Mouse (Mus musculus): Measurements from ENCODE around the gene Shisa8. TPM values are rescaled to one million over a fixed set of nuclear protein-coding genes. Genes with fewer than 3 reads are reported as not detected.

Shisa8 gene
- polyA plus RNA-seq, 1 experiment from 2014 or later, result 0.13 TPM

DNA sequence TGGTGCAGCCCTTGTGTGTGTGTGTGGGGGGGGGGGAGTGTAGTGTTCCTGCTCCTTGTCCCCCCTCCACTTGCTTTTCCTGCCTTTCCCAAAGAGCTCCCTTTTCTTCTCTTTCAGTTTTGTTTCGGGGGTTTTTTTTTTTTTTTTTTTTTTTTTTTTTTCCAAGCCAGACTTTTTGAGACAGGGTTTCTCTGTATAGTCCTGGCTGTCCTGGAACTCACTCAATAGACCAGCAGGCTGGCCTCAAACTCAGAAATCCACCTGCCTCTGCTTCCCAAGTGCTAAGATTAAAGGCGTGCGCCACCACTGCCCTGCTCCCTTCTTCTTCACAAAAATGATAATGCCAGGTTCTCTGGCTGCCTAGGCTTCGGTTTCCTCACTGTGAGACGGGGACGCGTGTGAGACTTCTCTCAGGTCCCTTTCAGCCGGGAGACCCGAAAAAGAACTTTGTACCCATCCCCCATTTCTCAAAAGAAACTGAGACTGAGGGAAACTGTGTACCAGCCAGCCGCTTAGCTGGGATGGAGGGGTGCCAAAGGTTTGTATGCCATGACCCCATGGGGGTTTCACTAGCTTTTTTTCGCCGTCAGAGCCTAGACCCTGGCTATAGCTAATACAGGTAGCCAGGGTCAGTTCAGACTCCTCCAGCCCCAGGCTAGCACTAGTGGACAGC is 7.5 kb upstream of the Shisa8 start:
- Histone ChIP-seq H3K4me1 (ENCODE audit: insufficient read depth) (peaks cover 10% of the 10 kb centered on the region), H3K4me3 (ENCODE audit: low read depth, low read length) (no peak overlapping the region), H3K27ac (ENCODE audit: low read depth) (no peak overlapping the region), H3K9ac (replicated peaks) (no peak overlapping the region), H3K36me3 (replicated peaks; ENCODE audit: insufficient read depth, low read length) (no peaks in the 10 kb centered on the region), H3K4me2 (ENCODE audit: low read depth, low read length) (no peak overlapping the region), H3K27me3 (ENCODE audit: insufficient read depth, low read length) (peaks cover 44% of the 10 kb centered on the region), H3K9me3 (ENCODE audit: low read length) (no peaks in the 10 kb centered on the region)
- WGBS (ENCODE audit: insufficient replicate concordance), result 71% methylated on average over 11 of the region's 12 CpGs
- TF ChIP-seq CTCF (IDR thresholded peaks at IDR 0.05; ENCODE audit: low read depth) (no peak), EP300 (IDR thresholded peaks at IDR 0.05; ENCODE audit: low read depth) (no peak)
- DNase-seq (no peak), ATAC-seq (no peak)

- ATAC-seq (peak; percentile 31; the same call in 1 of the 2 replicates), DNase-seq (peak; percentile 52)
- Histone ChIP-seq H3K27ac (ENCODE audit: low read depth) (no peak overlapping the region; the same call in 1 of the 2 replicates), H3K4me1 (ENCODE audit: insufficient read depth) (peaks cover 1% of the 10 kb centered on the region), H3K27me3 (ENCODE audit: insufficient read depth, low read length) (peaks cover 42% of the 10 kb centered on the region), H3K9ac (replicated peaks) (no peak overlapping the region), H3K36me3 (replicated peaks; ENCODE audit: insufficient read depth, low read length) (no peaks in the 10 kb centered on the region), H3K4me2 (ENCODE audit: low read depth, low read length) (peak overlapping the region; percentile 10; the same call in 1 of the 2 replicates), H3K4me3 (ENCODE audit: low read depth, low read length) (no peak overlapping the region), H3K9me3 (ENCODE audit: low read length) (no peaks in the 10 kb centered on the region)
- no peak for TF ChIP-seq EP300 (IDR thresholded peaks at IDR 0.05; ENCODE audit: low read depth)
- no peak for TF ChIP-seq CTCF (IDR thresholded peaks at IDR 0.05; ENCODE audit: low read depth)
- 30% methylated on average over 26 of the region's 26 CpGs for WGBS (ENCODE audit: insufficient replicate concordance)
Observed at GRCm38 (mm10) chr15:82218778-82219666, 6.4 kb upstream of the Shisa8 start.

DNA sequence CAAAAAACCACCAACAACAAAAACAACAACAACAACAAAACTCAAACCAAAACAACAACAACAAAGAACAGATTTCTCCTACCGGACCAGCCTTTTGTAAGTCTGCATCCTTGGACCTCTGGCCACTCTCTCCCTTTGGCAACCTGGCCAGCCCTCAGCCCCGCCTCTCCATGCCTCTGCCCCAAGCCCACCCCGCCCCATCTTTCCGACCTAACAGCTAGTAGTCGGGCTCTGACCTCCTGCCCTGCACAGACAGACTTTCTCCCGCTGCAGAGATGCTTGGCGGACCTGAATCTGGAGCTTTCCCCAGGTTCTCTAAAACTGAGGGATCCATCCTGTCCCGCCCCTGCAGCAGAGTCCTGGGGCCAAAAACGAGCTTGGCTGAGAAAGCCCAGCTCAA is 5.4 kb upstream of the Shisa8 start:
- no peak for TF ChIP-seq CTCF (IDR thresholded peaks at IDR 0.05; ENCODE audit: low read depth)
- no peak for TF ChIP-seq EP300 (IDR thresholded peaks at IDR 0.05; ENCODE audit: low read depth)
- H3K9ac ChIP-seq (replicated peaks), result no peak overlapping the region

DNA sequence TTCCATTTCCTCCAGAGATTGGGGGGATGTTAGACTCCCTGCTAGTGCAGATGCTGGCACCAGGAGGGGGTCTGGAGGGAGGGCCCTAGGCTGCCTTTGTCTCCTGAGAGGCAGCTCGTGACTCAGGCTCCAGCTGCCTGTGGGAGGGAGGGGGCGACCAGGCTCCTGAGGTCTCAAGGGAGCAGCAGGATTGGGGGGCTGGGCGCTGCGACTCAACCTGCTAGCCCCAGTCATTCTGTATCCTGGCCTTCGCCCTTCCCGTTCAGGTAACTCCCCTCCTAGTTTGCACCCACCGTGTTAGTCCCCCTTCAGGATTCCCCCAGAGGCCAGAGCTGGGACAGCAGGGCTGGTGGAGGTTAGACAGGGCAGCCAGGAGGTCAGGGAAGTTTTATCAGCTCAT is 4.4 kb upstream of the Shisa8 start:
- 26% methylated on average over 7 of the region's 7 CpGs for WGBS (ENCODE audit: insufficient replicate concordance)
- ATAC-seq, result no peak
- no peaks in the 10 kb centered on the region for H3K36me3 ChIP-seq (replicated peaks; ENCODE audit: insufficient read depth, low read length)
- H3K4me1 ChIP-seq (ENCODE audit: insufficient read depth), result peaks cover 4% of the 10 kb centered on the region
- no peak overlapping the region for H3K9ac ChIP-seq (replicated peaks)
- peaks cover 46% of the 10 kb centered on the region for H3K27me3 ChIP-seq (ENCODE audit: insufficient read depth, low read length)
- no peaks in the 10 kb centered on the region for H3K9me3 ChIP-seq (ENCODE audit: low read length)
- no peak for DNase-seq
- no peak overlapping the region for H3K4me2 ChIP-seq (ENCODE audit: low read depth, low read length)
- TF ChIP-seq CTCF (IDR thresholded peaks at IDR 0.05; ENCODE audit: low read depth), result peak; percentile 19; the same call in 1 of the 2 replicates
- TF ChIP-seq EP300 (IDR thresholded peaks at IDR 0.05; ENCODE audit: low read depth), result no peak
- H3K4me3 ChIP-seq (ENCODE audit: low read depth, low read length), result no peak overlapping the region
- no peak overlapping the region for H3K27ac ChIP-seq (ENCODE audit: low read depth)

More for the DNA sequence above, 5.4 kb upstream of the Shisa8 start:
- no peak for DNase-seq
- no peaks in the 10 kb centered on the region for H3K4me1 ChIP-seq (ENCODE audit: insufficient read depth)
- H3K4me2 ChIP-seq (ENCODE audit: low read depth, low read length), result no peak overlapping the region
- H3K36me3 ChIP-seq (replicated peaks; ENCODE audit: insufficient read depth, low read length), result no peaks in the 10 kb centered on the region
- H3K27ac ChIP-seq (ENCODE audit: low read depth), result no peak overlapping the region
- H3K9me3 ChIP-seq (ENCODE audit: low read length), result no peaks in the 10 kb centered on the region
- H3K4me3 ChIP-seq (ENCODE audit: low read depth, low read length), result no peak overlapping the region
- WGBS (ENCODE audit: insufficient replicate concordance), result 48% methylated on average over 9 of the region's 9 CpGs
- ATAC-seq, result no peak
- peaks cover 40% of the 10 kb centered on the region for H3K27me3 ChIP-seq (ENCODE audit: insufficient read depth, low read length)

DNA sequence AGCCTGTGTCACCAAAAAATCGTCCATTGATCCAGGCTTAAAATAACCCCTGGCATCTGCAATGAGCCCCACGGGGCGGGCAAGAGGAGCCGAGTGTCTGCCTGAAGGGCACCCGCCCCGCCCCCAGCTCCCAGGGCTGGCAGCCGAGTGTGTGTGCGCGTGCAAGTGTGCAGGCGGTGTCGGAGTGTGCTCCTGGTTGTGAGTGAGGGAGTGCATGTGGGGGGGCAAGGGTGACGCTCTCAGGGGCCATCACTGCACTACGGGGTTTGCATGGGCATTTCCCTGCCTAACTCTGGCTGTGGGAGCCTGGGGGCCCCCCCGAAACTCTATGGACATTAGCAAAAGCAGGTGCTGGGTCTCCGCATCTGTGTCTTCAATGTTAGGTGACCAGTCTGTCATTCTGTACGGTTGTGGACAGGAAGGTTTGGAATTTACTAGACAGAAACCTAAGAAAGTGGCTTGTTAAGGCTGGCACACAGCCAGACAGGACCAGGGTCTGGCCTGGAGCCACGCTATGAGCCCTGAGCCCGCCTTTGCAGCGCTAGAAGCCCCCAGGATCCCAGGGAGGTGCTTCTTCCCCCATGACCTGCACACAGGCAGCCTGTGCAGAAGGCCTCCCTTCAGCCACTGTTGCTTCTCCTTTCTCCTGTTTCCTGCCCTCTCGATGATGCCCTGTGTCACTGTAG is 3.7 kb upstream of the Shisa8 start:
- Histone ChIP-seq H3K36me3 (replicated peaks; ENCODE audit: insufficient read depth, low read length) (no peaks in the 10 kb centered on the region), H3K9ac (replicated peaks) (no peak overlapping the region), H3K27me3 (ENCODE audit: insufficient read depth, low read length) (peaks cover 54% of the 10 kb centered on the region), H3K9me3 (ENCODE audit: low read length) (no peaks in the 10 kb centered on the region), H3K4me2 (ENCODE audit: low read depth, low read length) (no peak overlapping the region), H3K27ac (ENCODE audit: low read depth) (no peak overlapping the region), H3K4me3 (ENCODE audit: low read depth, low read length) (no peak overlapping the region), H3K4me1 (ENCODE audit: insufficient read depth) (peaks cover 7% of the 10 kb centered on the region)
- TF ChIP-seq CTCF (IDR thresholded peaks at IDR 0.05; ENCODE audit: low read depth) (no peak), EP300 (IDR thresholded peaks at IDR 0.05; ENCODE audit: low read depth) (no peak)
- ATAC-seq, result no peak
- 66% methylated on average over 20 of the region's 20 CpGs for WGBS (ENCODE audit: insufficient replicate concordance)
- DNase-seq, result no peak

Measured in liver, postnatal 0 days (tissue).